Mouse (Mus musculus): ENCODE measurements around the gene Zmynd8. TPM values are rescaled to one million over a fixed set of nuclear protein-coding genes. Genes with fewer than 3 reads are reported as not detected.

Zmynd8 gene
- polyA plus RNA-seq, 1 experiment from 2014 or later = 47.6 TPM

Small RNAs within 50 kb of the gene (microRNA-seq; reads per million reads assigned to microRNA genes)
- not detected for gene Gm22692 (ENCODE audit: borderline number of aligned reads)

Other genes starting within 250 kb of the Zmynd8 start
- gene Ncoa3, start 93.6 kb upstream of the Zmynd8 start, polyA plus RNA-seq (2014; fragmentation: Nextera tagmentation; extraction: Ambion mirVana) = 14.2 and 15.6 TPM in 2 replicates